Mouse (Mus musculus): Measurements from ENCODE around the gene Prkn.

The Prkn gene

DNA sequence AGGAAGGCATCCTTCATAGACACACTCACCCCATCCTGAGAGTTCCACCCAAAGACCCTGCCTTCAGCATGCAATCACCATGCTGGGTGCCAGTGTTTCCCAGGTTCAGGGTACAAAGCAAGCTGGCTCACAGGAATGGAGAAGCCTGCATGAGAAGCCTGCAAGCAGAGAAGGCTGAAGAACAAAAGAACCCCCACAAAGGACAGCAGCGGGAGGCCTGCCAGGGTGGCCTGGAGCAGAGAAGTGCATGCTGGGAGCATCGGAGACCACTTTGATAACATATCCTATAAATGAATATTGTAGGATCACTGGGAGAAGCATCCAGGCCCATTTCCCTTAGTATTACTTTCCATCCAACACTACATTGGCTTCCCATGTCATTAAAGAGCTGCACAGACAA, 692.6 kb downstream of the Prkn start:
- DNase-seq (ENCODE audit: low spot score) = no peak

DNA sequence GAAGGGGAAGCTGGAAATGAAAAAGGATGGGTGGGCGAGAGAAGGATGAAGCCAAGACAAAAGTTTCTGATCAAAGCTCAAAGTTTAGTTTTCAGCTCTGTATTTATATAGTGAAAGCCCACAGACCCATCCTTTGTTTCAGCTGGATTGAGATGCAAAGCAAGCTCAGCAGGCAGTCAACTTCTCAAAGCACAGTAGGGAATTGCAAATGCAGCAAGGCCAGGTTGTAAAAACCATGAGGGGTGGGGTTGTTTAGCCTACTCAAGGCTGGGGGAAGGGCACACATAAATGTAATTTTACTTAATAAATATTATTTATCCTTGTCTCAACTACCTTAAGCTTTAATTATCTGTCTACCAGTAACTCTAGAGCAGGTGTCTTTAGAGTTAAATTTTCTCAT, 693.7 kb downstream of the Prkn start:
- no peak for DNase-seq (ENCODE audit: low spot score)

DNA sequence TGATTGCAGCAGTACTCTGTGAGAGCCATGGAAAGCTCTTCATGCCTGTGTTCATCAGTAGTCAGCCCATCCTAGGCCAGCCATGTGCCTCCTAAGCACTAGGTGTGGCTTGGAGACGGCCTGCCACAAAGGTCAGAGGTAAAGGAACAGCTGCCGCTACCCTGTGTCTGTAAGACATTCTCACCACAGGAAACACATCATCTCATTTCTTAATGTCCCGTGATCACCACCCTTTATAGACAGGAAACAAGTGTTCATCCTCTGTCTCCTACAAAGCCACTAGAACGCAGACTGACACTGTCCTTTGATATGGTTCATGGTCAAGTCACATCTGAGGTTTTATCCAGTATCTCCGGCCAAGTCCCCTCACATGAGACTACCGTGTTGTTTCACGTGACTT, 698.6 kb downstream of the Prkn start:
- no peak for DNase-seq (ENCODE audit: low spot score)

DNA sequence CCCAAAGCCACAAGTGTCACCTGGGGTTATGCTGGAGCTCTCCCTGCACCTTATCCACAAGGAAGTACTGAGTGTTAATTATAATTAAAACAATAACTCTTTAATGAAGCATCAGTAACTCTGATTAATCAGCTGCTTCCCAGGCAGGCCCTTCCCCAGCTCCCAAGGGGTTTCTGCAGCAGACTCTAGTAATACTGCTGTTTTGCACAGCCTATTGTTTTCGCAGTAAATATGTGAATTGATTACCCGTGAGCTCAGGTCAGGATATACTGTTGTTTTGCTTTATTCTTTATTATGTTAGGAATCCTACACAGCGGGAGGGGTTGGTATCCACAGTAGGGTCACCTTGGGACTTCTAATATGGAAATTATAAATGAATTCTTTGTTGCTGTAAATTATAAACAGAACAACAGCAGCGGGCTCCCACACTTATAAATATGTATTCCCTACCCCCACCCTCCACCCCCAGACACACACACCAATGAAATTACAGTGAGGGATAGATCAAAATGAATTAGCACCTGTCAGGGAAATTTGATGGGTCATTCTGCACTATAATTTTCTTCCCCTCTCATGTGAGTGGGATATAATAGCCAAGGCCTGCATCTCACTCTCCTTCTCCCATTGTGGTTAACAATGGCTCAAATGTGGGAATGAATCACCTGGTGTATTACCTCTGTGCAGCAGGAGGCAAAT, 701.9 kb downstream of the Prkn start:
- DNase-seq (ENCODE audit: low spot score) = no peak

DNA sequence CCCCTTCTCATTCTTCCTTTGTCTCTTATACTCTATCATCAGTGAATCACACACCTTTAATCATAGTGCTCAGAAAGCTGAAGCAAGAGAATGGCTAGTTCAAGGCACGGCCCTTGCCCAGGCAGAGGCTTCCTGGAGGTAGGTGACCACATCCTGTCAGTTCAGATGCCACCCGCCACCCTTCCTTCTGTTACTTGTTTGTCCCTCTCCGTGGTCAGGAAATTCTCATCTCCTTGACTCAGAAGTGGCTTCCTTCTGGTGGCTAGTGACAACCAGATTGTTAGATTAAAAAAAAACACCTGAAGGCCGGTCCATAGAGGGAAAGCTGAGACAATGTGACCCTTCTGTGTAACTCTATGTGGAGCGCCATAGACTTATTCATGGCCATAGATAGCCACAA, 710.4 kb downstream of the Prkn start:
- no peak for DNase-seq (ENCODE audit: low spot score)

DNA sequence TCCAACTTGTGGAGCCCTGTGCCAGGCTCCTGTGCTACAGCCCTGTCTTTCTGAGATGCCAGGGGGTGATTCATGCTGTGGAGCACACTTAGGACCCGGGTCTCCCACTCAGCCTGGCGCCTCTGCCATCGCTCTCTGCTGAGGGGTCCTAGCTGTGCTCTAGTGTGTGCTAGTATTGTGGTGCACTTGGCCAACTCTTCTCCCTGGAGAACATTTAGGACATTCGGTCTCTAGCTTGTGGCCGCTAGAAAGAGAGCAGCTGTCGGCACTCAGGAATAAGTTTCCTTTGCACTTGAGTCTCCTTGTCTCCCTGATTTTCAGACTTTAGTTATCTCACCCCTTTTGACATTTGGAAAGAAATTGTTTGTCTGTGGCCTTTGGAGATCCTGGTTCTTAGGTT, 725.5 kb downstream of the Prkn start:
- no peak for DNase-seq (ENCODE audit: low spot score)

DNA sequence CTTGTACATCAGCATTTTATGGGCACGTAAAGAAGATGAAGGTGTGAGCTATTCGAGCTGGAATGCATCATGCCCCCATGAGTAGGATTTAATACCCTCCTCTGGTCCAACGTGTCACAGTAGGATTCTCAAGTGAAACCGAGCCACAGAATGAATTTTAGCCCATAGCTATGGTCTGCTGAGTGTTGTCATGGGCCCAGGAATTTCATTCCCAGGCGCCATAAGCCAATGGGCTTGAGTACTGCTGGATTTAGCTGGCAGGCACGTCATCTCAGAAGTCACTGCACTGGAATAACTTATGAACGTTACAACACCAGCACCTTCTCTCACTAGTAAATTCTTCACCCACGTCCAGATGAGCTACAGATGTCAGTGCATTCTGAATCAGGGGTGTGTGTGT, 730.2 kb downstream of the Prkn start:
- DNase-seq (ENCODE audit: low spot score) = no peak

DNA sequence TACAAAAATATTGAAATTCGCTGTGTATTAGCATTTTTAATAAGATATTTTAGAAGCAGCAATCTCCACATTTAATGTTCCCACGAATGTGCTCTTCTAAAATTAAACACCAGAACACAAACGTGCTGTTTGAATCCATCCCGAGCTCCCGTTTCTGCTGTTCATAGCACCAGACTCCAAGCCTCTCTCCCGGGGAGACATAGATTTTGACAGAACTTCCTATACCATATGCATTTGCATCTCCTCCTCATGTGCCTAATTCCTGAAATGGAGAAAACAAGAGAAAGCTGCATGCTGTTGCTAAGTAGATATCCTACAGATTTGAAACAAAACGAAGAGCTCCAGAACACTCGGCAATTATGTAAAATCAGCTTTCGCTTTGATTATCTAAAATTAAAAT, 733.5 kb downstream of the Prkn start:
- DNase-seq (ENCODE audit: low spot score) = no peak

DNA sequence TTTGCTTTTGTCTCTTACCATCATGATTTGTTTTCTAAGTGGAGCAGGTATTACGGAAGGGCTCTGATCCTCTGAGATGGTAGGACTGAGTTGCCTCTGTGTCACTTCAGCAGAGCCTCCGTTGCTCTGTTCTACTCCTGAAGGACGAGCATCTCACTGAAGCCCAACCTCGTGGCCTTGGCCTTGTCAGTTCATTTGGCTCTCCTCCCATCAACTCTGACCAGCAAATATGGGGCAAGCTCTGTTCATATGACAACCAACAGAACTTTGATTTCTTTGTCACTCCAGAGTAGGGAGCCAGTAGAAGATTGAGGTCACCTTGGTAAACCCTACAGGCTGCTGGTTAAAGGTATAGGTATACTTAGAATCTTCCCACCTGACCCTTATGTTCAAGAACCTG, 745.3 kb downstream of the Prkn start:
- no peak for DNase-seq (ENCODE audit: low spot score)

DNA sequence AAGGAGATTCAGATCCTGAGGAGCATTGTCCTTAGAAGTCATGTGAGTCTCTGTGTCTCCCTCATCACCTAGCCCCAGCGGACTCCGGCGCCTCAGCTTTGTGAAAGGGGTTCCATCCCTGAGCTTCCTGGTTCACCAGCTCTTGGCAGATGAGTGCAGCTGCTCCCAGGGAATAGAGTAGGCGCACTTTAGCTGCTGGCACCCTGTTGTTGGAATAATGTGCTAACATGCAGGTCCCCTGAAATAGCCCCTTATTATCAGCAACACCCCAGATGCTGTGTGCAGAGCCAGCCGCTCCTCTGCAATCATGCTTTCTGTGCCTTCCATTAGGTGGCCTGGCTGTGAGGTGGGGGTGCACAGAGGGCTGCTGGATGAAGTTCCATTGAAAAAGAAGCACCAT, 767.7 kb downstream of the Prkn start:
- no peak for DNase-seq (ENCODE audit: low spot score)

DNA sequence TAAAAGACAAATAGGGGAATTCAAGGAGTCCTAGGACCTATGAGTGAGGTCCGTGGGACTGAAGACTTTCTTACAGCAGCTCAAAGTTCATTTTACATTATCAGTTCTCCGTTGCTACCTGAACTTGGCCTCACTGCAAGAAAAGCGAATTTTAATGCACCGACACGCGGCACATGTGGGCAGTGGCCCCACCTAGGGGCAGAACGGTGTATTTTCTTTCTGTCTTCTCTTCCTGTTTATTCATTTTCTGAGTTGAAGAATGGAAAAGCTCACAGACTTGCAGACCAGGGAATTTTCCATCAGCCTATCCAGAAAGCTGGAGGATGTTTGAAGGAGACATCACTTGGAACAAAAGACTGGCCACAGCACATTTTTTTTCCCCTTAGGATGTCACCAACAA, 771.3 kb downstream of the Prkn start:
- DNase-seq (ENCODE audit: low spot score) = peak; percentile 26

DNA sequence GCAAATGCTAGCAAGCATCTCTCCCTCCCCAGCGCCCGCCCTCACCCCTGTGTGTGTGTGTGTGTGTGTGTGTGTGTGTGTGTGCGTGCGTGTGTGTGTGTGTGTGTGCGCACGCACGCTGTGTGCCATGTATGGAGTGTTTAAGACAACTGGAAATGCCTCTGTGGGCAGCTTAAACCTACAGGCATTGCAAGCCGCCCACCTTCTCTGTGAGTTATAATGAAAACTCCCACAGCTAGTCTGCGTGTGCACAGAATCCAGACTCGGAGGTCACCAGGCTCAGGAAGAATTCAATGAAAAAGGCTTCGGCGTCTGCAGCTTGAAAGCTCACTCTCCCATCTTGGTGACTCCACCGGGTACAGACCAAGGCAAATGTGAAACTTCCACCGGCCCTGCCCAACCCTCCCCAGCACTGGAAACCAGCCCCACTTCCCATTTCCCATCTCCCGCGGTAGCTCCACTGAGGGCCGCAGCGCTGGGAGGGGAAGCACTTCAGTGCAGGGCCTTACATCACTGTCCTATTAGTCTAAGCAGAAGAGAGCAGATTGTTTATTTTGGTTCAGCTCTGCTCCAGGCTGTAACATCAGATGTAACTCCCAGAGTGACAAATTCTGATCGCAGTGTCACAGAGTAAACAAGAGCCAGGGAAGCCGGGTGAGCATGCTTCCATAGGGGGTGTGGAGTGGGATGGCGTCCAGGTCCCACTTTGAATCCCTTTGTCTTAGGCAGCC, 772.8 kb downstream of the Prkn start:
- DNase-seq (ENCODE audit: low spot score) = peak; percentile 14

DNA sequence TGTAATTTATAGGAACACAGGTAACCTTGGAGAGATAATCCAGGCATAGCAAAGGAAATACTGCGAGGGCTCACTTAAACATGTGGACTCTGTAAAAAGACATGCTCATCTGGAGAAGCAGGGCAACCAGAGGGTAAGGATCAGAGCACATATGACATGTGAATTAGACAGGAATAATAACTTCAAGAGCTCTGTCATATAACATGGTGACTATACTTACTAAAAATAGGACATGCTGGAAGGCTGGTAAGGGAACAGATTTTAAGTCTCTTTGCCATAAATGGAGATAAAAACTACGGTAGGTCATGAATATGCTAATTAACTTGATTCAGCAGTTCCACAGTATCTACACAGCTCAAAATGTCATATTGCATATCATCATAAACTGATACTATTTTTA, 777.4 kb downstream of the Prkn start:
- no peak for DNase-seq (ENCODE audit: low spot score)

DNA sequence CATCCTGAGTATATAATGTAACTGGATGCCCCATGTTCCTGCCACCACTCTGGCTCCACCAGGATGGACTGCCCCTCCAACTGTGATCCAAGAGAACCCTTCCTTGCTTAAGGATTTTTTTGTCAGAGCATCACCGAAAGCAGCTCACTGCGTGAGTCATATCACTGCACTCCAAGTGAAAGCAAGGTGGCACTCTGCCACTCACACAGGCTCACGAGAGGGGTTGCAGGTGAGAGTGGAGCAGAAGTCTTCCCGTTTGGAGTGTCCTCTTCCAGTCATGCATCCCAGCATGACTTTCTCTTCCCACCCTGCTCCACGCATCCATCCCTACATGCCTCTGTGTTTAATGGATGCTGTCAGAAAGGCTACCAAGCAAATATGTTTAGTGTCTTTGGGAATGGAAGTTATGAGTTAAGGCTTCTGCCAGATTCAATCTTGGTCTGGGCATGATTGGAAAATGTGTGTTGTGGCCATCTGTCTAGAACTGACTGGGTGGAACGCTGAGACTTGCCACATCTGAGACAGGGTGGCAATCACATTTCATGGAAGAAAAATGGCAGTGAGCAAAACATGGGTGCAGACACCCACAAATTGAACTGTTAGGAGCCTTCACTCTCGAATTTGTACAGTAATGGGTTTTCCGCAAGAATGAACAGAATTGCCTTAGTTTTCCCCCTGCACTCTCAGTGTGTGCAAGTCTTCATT, 778.9 kb downstream of the Prkn start:
- no peak for DNase-seq (ENCODE audit: low spot score)

DNA sequence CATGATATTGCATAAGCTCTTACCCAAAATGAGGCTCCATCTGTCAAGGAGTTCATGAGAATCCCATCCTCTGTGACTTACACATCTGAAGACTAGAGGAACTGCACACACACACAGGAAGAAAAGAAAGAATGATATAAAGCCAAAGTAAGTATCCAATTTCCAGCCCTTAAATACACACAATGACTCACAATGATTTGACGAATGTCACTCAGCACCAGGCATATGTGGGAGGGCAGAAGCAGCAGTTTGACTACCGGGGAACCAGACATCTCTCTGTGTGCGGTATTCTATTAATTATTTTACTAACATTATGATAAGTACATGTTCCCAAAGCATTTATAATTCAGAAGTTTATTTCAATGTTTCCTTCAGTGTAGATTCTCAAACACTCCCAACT, 780.6 kb downstream of the Prkn start:
- DNase-seq (ENCODE audit: low spot score) = no peak

DNA sequence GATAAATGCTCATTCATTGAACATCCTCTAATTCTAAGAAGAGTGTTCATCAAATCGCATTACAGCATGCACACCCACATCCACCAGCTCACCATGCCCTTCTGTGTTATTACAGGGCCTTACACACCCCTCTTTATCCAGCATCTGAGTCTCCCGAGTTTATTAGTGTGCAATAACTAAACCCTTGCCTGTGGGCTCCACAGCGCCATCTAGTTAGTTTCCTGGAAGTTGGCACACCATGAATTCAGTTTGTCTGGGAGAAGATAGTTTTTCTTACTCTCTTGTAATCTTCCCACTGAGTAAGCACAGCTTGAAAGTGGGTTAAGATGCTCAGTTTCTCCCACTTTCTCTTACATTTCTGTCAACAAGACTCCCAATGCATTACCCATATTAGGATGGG, 781.3 kb downstream of the Prkn start:
- no peak for DNase-seq (ENCODE audit: low spot score)

DNA sequence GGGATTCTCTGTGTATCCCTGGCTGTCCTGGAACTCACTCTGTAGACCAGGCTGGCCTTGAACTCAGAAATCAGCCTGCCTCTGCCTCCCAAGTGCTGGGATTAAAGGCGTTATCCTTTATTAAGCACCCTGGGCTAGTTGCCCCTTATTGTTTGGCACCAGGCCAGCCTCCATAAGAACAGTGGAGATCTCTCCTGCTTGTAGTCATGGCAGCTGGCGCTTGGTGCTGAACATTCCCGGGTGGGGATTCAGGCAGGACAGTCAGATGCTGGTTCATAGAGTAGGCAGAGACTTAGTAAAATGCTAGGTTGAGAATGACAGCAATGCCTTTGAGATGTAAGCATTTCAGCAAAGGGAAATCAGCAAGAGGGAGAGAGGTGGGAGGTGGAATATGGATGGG, 786.1 kb downstream of the Prkn start:
- DNase-seq (ENCODE audit: low spot score) = no peak

DNA sequence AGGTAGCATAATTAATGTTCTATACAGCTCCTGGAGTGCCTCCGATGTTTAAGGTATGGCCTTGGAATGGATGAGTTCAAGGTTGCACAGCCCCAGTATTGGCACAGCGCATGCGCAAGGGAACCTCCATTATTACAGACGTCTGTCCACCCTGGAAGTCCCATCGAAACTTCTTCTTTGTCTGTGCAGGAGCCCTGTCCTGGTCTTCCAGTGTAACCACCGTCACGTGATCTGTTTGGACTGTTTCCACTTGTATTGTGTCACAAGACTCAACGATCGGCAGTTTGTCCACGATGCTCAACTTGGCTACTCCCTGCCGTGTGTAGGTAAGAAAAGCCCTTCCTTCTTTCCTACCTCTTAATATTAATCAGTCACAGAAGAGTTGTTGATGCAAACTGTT, 794.9 kb downstream of the Prkn start:
- peak; percentile 18 for DNase-seq (ENCODE audit: low spot score)

DNA sequence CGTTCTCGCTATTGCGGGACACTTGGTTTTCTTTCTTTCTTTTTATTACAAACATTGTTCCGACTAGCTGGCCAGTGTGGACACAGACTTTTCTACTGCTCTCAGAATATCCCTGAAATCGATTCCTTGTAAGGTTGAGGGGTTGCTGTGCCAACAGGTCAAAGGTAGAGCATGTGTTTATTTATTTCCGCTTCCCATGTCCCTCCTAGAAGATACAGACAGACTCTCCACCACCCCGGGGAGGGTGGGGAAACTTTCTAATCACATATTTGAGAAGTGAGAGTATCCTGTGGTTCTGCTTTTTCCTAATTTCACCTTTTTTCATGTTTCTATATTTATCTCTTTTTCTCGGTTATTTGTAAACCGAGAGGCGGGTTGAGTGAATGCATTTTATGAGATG, 797.5 kb downstream of the Prkn start:
- peak; percentile 12 for DNase-seq (ENCODE audit: low spot score)

DNA sequence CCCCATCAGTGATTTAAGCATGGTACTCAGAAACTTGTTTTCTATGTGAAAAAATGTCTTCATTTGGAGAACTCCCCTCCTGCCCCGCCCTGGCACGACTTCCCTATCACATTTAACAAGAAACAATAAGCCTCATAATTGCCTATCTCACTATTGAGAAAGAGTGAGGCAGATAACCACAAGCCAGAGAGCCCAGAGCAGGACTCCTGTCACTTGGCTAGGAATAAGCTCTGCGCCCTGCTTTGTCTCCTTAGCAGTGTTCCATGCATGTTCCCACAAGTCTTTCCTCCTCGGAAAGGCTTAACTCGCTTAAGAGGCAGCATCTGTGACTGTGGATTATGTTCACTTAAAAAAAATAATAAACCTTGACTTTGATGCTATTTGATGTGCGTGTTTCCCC, 798.3 kb downstream of the Prkn start:
- DNase-seq (ENCODE audit: low spot score) = peak; percentile 7

DNA sequence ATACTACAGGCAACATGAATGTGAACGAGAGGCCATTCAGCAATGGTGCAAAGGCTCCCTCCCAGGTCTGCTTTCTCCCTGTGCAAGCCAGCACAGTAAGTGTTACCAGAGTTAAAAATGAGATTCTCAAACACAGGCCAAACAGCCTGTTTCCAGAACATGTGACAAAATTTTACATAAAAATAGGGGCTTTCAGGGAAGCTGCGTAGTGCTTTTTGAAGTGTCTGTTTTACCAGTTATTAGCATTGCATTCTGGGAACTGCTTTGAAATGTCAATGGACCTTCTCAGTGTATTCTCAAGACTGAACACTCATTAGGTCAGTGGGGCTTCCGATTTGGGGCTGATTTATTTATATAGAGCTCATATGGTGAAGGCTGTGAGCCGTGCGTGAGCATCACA, 799.6 kb downstream of the Prkn start:
- DNase-seq (ENCODE audit: low spot score) = no peak

DNA sequence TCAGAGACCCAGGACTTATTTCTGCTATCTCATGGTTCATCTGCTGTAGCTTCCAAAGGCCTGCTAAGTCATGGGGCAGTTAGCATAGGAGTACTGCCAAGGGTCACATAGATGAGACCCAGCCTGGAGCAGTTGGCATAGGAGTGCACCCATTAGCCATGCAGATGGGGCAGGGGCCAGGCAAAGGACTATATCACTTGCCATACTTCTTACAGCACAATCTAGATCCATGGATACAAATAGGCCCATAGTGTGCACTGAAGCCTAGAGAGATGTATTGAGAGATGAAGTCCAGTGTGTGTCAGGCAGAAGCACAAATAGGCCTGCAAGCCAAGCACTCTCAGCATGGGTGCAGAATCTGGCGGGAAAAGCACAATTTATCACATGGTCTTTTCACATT, 802.1 kb downstream of the Prkn start:
- no peak for DNase-seq (ENCODE audit: low spot score)

DNA sequence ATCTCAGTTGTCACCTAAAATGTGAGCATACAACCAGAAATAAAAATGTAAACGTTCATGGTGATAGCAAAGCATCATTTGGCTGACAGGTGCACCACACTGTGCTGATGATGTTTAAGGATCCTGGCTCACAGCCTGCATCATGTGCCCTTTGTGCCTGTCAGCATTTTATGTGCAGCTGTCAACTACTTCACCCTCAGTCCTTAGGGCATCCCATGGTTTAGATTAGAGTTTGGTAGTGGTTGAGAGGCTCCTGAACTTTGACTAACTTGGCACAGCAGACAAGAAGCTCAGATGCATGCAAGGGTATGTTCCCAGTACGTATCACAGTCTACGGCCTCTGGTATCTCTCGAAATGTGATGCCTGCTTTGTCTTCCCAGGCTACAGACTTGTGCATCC, 803.8 kb downstream of the Prkn start:
- DNase-seq (ENCODE audit: low spot score) = no peak

Data from lung, postnatal 25 days (tissue).